Mouse (Mus musculus) adrenal gland, postnatal 36 days (tissue): ENCODE results near the gene Abhd14a. TPM values are rescaled to one million over a fixed set of nuclear protein-coding genes. Genes with fewer than 3 reads are reported as not detected.

Experiments used
- DNase-seq, 2 experiments: peaks; one replicate each; pipeline ENCODE4 v3.0.0; 2021; ENCODE audit warnings: mixed read lengths in 1 of 2
- total RNA-seq, 2 experiments: library from RNA; stranded (reverse); gene quantifications; 2 replicates each; pipeline ENCODE4 v1.2.3; 2021

Gene Abhd14a
- total RNA-seq, 2 experiments from 2014 or later, result 18.9 to 20.2 TPM

- no peak for DNase-seq
These were observed 35.7 kb downstream of the Abhd14a start for GRCm38 (mm10) chr9:106411729-106412128.

GRCm38 (mm10) chr9:106411091-106411594, 36.3 kb downstream of the Abhd14a start:
- no peak for DNase-seq

- no peak for DNase-seq
These were observed 37.3 kb downstream of the Abhd14a start for GRCm38 (mm10) chr9:106410086-106410650.

GRCm38 (mm10) chr9:106409096-106409495, 38.4 kb downstream of the Abhd14a start:
- no peak for DNase-seq

- peak; percentile 42 to 53 for DNase-seq
These were observed 40.9 kb downstream of the Abhd14a start for GRCm38 (mm10) chr9:106406443-106407078.

- DNase-seq, result peak; percentile 21 to 48
These were observed 42.2 kb downstream of the Abhd14a start for GRCm38 (mm10) chr9:106405275-106405674.

- DNase-seq, result no peak
These were observed 44.7 kb downstream of the Abhd14a start for GRCm38 (mm10) chr9:106402607-106403375.

- DNase-seq, result no peak
These were observed 45.3 kb downstream of the Abhd14a start for GRCm38 (mm10) chr9:106402149-106402548.

GRCm38 (mm10) chr9:106399808-106400207, 47.7 kb downstream of the Abhd14a start:
- DNase-seq, result no peak

GRCm38 (mm10) chr9:106398667-106399311, 48.7 kb downstream of the Abhd14a start:
- DNase-seq, result no peak

- DNase-seq, result peak; percentile 29 to 48
These were observed 49.7 kb downstream of the Abhd14a start for GRCm38 (mm10) chr9:106397733-106398132.

- no peak for DNase-seq
These were observed 52.6 kb downstream of the Abhd14a start for GRCm38 (mm10) chr9:106394649-106395602.

- no peak for DNase-seq
These were observed 53.9 kb downstream of the Abhd14a start for GRCm38 (mm10) chr9:106393548-106393947.

GRCm38 (mm10) chr9:106392828-106393527, 54.5 kb downstream of the Abhd14a start:
- DNase-seq, result no peak

Other genes starting within 250 kb of the Abhd14a start
- gene Ppm1m, start 247.9 kb downstream of the Abhd14a start, total RNA-seq, result 100 to 1,000 TPM in 1 of 2 experiments, 10 to 100 TPM in 1; 90.8 to 117 TPM
- 100 to 1,000 TPM in 1 of 2 experiments, 10 to 100 TPM in 1; 64.8 to 117 TPM for gene Twf2, start 244.6 kb downstream of the Abhd14a start, total RNA-seq
- under 1 TPM; 0.89 TPM for gene Tlr9, start 225.1 kb downstream of the Abhd14a start, total RNA-seq
- gene Alas1, start 199.0 kb downstream of the Abhd14a start, total RNA-seq, result 1,000 to 10,000 TPM; 1,599 to 3,152 TPM
- gene Poc1a, start 166.6 kb downstream of the Abhd14a start, total RNA-seq, result 1 to 10 TPM; 3.6 to 5.6 TPM
- gene Dusp7, start 79.0 kb downstream of the Abhd14a start, total RNA-seq, result 10 to 100 TPM; 16.4 to 24.1 TPM
- 100 to 1,000 TPM; 403 to 411 TPM for gene Rpl29, start 18.2 kb downstream of the Abhd14a start, total RNA-seq
- gene Acy1, start 9.4 kb downstream of the Abhd14a start, total RNA-seq, result 10 to 100 TPM; 11.7 to 14.8 TPM
- 10 to 100 TPM; 25.2 to 45.0 TPM for gene Abhd14b, start 219 bp downstream of the Abhd14a start, total RNA-seq
- 10 to 100 TPM; 20.2 to 27.7 TPM for gene Pcbp4, start 5.6 kb upstream of the Abhd14a start, total RNA-seq
- under 1 TPM in 1 of 2 experiments, not detected in 1; 0.13 TPM for gene Gpr62, start 18.3 kb upstream of the Abhd14a start, total RNA-seq
- 10 to 100 TPM; 28.0 to 37.2 TPM for gene Rrp9, start 28.3 kb upstream of the Abhd14a start, total RNA-seq
- gene Parp3, start 29.3 kb upstream of the Abhd14a start, total RNA-seq, result 10 to 100 TPM; 37.8 to 55.4 TPM
- gene Iqcf1, start 52.3 kb upstream of the Abhd14a start, total RNA-seq, result not detected
- gene Iqcf5, start 66.9 kb upstream of the Abhd14a start, total RNA-seq, result not detected
- not detected for gene Iqcf3, start 114.0 kb upstream of the Abhd14a start, total RNA-seq
- gene Iqcf4, start 123.3 kb upstream of the Abhd14a start, total RNA-seq, result not detected
- gene Iqcf6, start 178.9 kb upstream of the Abhd14a start, total RNA-seq, result not detected
- not detected for gene Grm2, start 208.4 kb upstream of the Abhd14a start, total RNA-seq
- gene Tex264, start 238.2 kb upstream of the Abhd14a start, total RNA-seq, result 100 to 1,000 TPM; 109 to 149 TPM